Mouse (Mus musculus) limb, embryonic 10.5 days (tissue): ENCODE results near the gene Lrr1. TPM values are rescaled to one million over a fixed set of nuclear protein-coding genes. Genes with fewer than 3 reads are reported as not detected.

Experiments used
- DNase-seq: peaks from one replicate; pipeline ENCODE4 v3.0.0-alpha.2; 2017; ENCODE audit warnings: low spot score
- H3K27ac ChIP-seq: fragments of 300-500 bp; sonication (generic); 2 replicates; pipeline ENCODE4 v1.5.1; 2016; ENCODE audit warnings: mild to moderate bottlenecking
- H3K27me3 ChIP-seq: fragments of 300-500 bp; sonication (generic); 2 replicates; pipeline ENCODE4 v1.6.1; 2016; ENCODE audit warnings: low read depth, mild to moderate bottlenecking; ENCODE audit not compliant: poor library complexity, severe bottlenecking
- H3K36me3 ChIP-seq: fragments of 300-500 bp; sonication (generic); 2 replicates; pipeline ENCODE4 v1.6.1; 2016; ENCODE audit warnings: mild to moderate bottlenecking, moderate library complexity
- H3K4me1 ChIP-seq: fragments of 300-500 bp; sonication (generic); 2 replicates; pipeline ENCODE4 v1.6.1; 2016
- H3K4me3 ChIP-seq: fragments of 300-500 bp; sonication (generic); 2 replicates; pipeline ENCODE4 v1.5.1; 2016; ENCODE audit warnings: mild to moderate bottlenecking, moderate library complexity
- H3K9me3 ChIP-seq: fragments of 300-500 bp; sonication (generic); replicated peaks from 2 replicates; pipeline ENCODE4 v1.6.1; 2016; ENCODE audit warnings: mild to moderate bottlenecking
- WGBS: fragments of 180-500 bp; shearing (Covaris S2); methylation state at CpG from one replicate; pipeline ENCODE4 v1.1.7; 2016; 5-methylcytosine and 5-hydroxymethylcytosine counted together
- polyA plus RNA-seq: library from polyadenylated mRNA; unstranded; fragments of >200 nt; fragmentation: Nextera tagmentation; extraction: Ambion mirVana; gene quantifications from 2 replicates; pipeline ENCODE4 v1.2.1, GENCODE M21; 2016

Lrr1 gene
- polyA plus RNA-seq, 1 experiment from 2014 or later = 30.6 TPM

DNA sequence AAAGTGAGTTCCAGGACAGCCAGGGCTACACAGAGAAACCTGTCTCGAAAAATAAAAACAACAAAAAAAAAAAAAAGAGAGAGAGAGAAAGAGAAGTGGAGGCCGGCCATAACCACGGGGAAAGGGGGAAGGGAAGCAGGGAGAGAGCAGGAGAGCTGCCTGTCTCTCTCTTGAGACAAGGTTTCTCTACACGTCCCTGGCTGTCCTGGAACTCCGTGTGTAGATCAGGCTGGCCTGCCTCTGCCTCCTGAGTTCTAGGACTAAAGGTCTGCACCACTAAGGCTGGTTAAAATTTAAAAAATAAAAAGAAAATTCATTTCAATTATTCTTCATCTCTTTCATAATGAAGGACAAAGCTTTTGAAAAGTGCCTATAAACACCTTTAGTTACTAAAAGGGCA is 22.8 kb downstream of the Lrr1 start:
- Histone ChIP-seq H3K27me3 (no peaks in the 10 kb centered on the region), H3K27ac (no peak overlapping the region), H3K4me3 (no peak overlapping the region), H3K4me1 (peaks cover 10% of the 10 kb centered on the region; the same call in 1 of the 2 replicates), H3K9me3 (no peaks in the 10 kb centered on the region), H3K36me3 (peaks cover 57% of the 10 kb centered on the region)
- peak; percentile 24 for DNase-seq
- 88% methylated on average over 5 of the region's 5 CpGs for WGBS

GRCm38 (mm10) chr12:69192637-69193036 is 24.0 kb downstream of the Lrr1 start:
- Histone ChIP-seq H3K27ac (no peak overlapping the region), H3K27me3 (no peaks in the 10 kb centered on the region), H3K4me3 (no peak overlapping the region), H3K9me3 (no peaks in the 10 kb centered on the region), H3K36me3 (peaks cover 57% of the 10 kb centered on the region), H3K4me1 (peaks cover 10% of the 10 kb centered on the region; the same call in 1 of the 2 replicates)
- DNase-seq = peak; percentile 15
- WGBS = 95% methylated on average over 2 of the region's 2 CpGs

GRCm38 (mm10) chr12:69196444-69197377 is 28.1 kb downstream of the Lrr1 start, which contains the start of gene Gm49383:
TSS of gene Gm49383 (minus strand) at chr12:69197104.
- H3K36me3 ChIP-seq = peaks cover 49% of the 10 kb centered on the region
- H3K4me1 ChIP-seq = peaks cover 26% of the 10 kb centered on the region
- no peaks in the 10 kb centered on the region for H3K9me3 ChIP-seq
- peak within 1 kb of the TSS; percentile 93 for H3K27ac ChIP-seq
- WGBS = under 1% methylated on average over 75 of the region's 75 CpGs
- H3K4me3 ChIP-seq = peak within 1 kb of the TSS; percentile 82
- H3K27me3 ChIP-seq = no peaks in the 10 kb centered on the region
- DNase-seq = peak; percentile 84

- Histone ChIP-seq H3K27ac (peak overlapping the region; percentile 93), H3K36me3 (peaks cover 49% of the 10 kb centered on the region), H3K4me1 (peaks cover 26% of the 10 kb centered on the region), H3K9me3 (no peaks in the 10 kb centered on the region), H3K27me3 (no peaks in the 10 kb centered on the region), H3K4me3 (peak overlapping the region; percentile 82)
- under 1% methylated on average over 94 of the region's 94 CpGs for WGBS
- DNase-seq = peak; percentile 69
Observed at GRCm38 (mm10) chr12:69197378-69198163, 29.0 kb downstream of the Lrr1 start.

GRCm38 (mm10) chr12:69198164-69198535 is 29.5 kb downstream of the Lrr1 start, which contains the start of gene Dnaaf2:
TSS of gene Dnaaf2 (minus strand) at chr12:69198429.
- Histone ChIP-seq H3K27me3 (no peaks in the 10 kb centered on the region), H3K4me3 (peak within 1 kb of the TSS; percentile 82), H3K27ac (peak within 1 kb of the TSS; percentile 93), H3K36me3 (peaks cover 49% of the 10 kb centered on the region), H3K9me3 (no peaks in the 10 kb centered on the region), H3K4me1 (peaks cover 26% of the 10 kb centered on the region)
- under 1% methylated on average over 18 of the region's 18 CpGs for WGBS
- DNase-seq = peak; percentile 77

DNA sequence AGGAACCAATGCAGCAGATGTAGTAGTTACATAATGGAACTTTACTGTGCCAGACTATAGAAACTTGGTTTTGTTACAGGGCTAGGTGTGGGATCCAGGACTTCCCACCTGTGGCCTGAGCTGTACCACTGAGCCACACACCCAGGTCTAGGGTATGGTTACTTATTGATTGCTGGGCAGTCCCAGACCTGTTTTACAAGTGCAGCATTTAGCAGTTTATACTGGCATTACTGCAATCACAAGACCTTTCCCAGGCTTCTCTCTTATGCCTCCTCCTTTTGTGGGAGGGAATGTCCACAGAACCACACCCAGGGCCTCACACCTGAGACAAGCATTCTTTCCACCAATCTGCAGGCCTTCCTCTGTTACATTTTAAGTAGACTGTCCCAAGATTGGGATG is 30.4 kb downstream of the Lrr1 start:
- Histone ChIP-seq H3K4me3 (no peak overlapping the region), H3K27me3 (no peaks in the 10 kb centered on the region), H3K9me3 (no peaks in the 10 kb centered on the region), H3K4me1 (peaks cover 26% of the 10 kb centered on the region), H3K27ac (no peak overlapping the region), H3K36me3 (peaks cover 52% of the 10 kb centered on the region)
- no peak for DNase-seq

DNA sequence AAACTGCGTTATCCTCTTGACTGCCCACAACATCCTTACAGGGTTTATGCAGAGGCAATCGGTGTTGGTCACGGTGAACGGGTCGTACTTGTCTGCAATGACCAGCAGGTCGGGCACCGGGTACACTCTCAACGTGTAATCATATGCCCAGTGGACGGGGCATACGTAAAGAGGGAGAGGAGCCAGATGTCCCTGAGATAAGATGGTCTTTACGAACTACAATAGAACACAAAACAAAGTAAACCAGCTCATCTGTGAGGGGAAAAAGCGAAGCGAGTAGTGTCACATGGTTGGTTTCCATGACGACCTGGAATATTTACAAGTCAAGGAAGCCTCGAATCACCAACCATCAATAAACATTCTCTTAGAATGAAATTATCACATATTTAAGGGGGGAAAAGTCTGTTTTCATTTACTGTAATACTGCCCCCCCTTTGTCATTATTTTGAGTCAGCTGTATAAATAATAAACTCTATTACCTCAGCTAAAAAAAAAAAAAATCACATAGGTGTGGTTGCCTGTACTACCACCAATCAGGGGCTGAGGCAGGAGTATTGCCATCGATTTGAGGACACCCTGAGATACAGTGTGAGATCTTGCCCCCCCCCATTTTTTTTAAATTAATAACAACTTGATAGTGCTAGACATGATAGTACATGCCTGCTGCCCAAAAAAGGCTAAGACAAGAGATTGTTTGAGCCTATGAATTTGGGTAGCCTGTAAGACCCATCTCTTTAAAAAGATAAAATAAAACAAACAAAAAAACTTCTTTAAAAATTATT is 35.6 kb downstream of the Lrr1 start, which contains the start of gene Gm49384:
Gene Gm49384 (minus strand): TSS at position 216 of the 782 bp plus-strand sequence.
- DNase-seq = no peak
- Histone ChIP-seq H3K4me3 (no peak within 1 kb of the TSS), H3K27ac (no peak within 1 kb of the TSS), H3K36me3 (peaks cover 84% of the 10 kb centered on the region), H3K27me3 (no peaks in the 10 kb centered on the region), H3K9me3 (no peaks in the 10 kb centered on the region), H3K4me1 (no peaks in the 10 kb centered on the region)
- 91% methylated on average over 16 of the region's 16 CpGs for WGBS

DNA sequence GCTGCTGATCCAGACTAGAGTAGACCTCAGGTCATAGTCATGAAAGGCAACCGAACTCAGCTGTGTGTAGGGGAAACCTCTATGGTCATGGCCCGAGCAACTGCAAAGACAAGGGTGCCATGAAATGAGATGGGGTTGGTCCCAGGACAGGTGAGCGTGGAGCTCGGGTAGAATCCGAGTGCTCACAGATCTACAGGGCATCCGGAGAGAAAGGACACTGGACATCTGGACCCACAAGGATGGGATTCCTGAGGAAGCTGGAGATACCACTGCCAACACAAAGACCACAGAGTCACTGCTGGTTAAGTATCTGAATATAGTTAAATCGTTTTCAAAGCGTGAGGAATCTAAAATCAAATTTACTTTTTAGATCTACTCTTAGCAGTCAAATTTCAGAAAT is 38.8 kb downstream of the Lrr1 start:
- no peaks in the 10 kb centered on the region for H3K27me3 ChIP-seq
- peaks cover 86% of the 10 kb centered on the region for H3K36me3 ChIP-seq
- no peak overlapping the region for H3K27ac ChIP-seq
- DNase-seq = no peak
- 96% methylated on average over 8 of the region's 8 CpGs for WGBS
- H3K4me3 ChIP-seq = no peak overlapping the region
- H3K9me3 ChIP-seq = no peaks in the 10 kb centered on the region
- H3K4me1 ChIP-seq = no peaks in the 10 kb centered on the region

DNA sequence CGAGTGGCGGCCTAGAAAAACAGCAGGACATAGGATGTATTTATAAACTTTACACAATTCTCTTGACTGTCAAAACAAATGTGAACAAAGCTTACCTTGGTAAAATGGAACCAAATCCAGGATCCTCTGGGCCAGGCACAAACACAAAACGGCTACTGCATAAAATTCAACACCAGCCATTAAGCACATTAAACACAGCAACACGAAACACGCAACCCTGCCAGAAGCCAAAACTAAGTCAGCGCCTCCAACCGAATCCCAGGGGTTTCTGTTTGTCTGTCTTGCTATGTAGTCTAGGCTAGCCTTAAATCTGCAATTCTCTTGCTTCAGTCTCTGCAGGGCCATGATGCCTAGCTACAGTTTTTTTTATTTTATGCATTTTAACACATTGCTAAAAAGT is 39.3 kb downstream of the Lrr1 start:
- DNase-seq = no peak
- WGBS = 94% methylated on average over 7 of the region's 7 CpGs

DNA sequence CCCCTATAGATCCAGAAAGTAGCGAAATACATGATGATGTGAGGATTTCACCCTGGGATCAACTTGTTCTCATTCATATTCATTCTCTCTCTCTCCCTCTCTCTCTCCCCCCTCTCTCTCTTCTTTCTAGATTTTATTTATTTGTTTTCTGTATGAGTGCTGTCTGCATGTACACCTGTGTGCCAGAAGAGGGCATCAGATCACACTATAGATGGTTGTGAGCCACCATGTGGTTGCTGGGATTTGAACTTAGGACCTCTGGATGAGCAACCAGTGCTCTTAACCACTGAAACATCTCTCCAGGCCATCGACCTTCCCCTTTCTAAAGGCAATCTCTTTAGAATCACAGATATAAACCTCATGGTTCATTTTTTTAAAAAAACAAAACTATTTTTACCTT is 39.9 kb downstream of the Lrr1 start:
- no peak for DNase-seq
- Histone ChIP-seq H3K27me3 (no peaks in the 10 kb centered on the region), H3K27ac (no peak overlapping the region), H3K4me3 (no peak overlapping the region), H3K9me3 (no peaks in the 10 kb centered on the region), H3K4me1 (no peaks in the 10 kb centered on the region), H3K36me3 (peaks cover 86% of the 10 kb centered on the region)
- WGBS = 90% methylated on average over 2 of the region's 2 CpGs

More for the DNA sequence above, 39.3 kb downstream of the Lrr1 start:
- Histone ChIP-seq H3K4me3 (no peak overlapping the region), H3K36me3 (peaks cover 86% of the 10 kb centered on the region), H3K9me3 (no peaks in the 10 kb centered on the region), H3K27me3 (no peaks in the 10 kb centered on the region), H3K27ac (no peak overlapping the region), H3K4me1 (no peaks in the 10 kb centered on the region)

- peak; percentile 23 for DNase-seq
- H3K4me1 ChIP-seq = no peaks in the 10 kb centered on the region
- H3K4me3 ChIP-seq = no peak overlapping the region
- H3K27me3 ChIP-seq = no peaks in the 10 kb centered on the region
- WGBS = 93% methylated on average over 18 of the region's 18 CpGs
- no peaks in the 10 kb centered on the region for H3K9me3 ChIP-seq
- H3K36me3 ChIP-seq = peaks cover 94% of the 10 kb centered on the region
- H3K27ac ChIP-seq = no peak overlapping the region
Observed at GRCm38 (mm10) chr12:69210056-69210979, 41.7 kb downstream of the Lrr1 start.
